Mouse (Mus musculus) urinary bladder, postnatal 14 days (tissue): ENCODE results near the gene Zfp3.

Experiments
- DNase-seq: peaks from one replicate; pipeline ENCODE4 v3.0.0; 2021; ENCODE audit warnings: low spot score

Gene Zfp3

GRCm38 (mm10) chr11:70806697-70807096 lies 42.7 kb downstream of the Zfp3 start:
- no peak for DNase-seq

GRCm38 (mm10) chr11:70807630-70808029 lies 43.6 kb downstream of the Zfp3 start:
- no peak for DNase-seq

GRCm38 (mm10) chr11:70808101-70808500 lies 44.1 kb downstream of the Zfp3 start:
- no peak for DNase-seq

- no peak for DNase-seq
Observed at GRCm38 (mm10) chr11:70809011-70809410, 45.0 kb downstream of the Zfp3 start.

- no peak for DNase-seq
Observed at GRCm38 (mm10) chr11:70811041-70811440, 47.0 kb downstream of the Zfp3 start.

- DNase-seq, result no peak
Observed at GRCm38 (mm10) chr11:70811471-70812240, 47.6 kb downstream of the Zfp3 start.

- no peak for DNase-seq
Observed at GRCm38 (mm10) chr11:70812365-70812764, 48.4 kb downstream of the Zfp3 start, which contains the start of gene Scimp. Gene Scimp, minus strand, starts transcription at chr11:70812586.

- DNase-seq, result no peak
Observed at GRCm38 (mm10) chr11:70815071-70815470, 51.1 kb downstream of the Zfp3 start.

- DNase-seq, result peak; percentile 47
Observed at GRCm38 (mm10) chr11:70815498-70816078, 51.6 kb downstream of the Zfp3 start.

GRCm38 (mm10) chr11:70816770-70817169 lies 52.8 kb downstream of the Zfp3 start:
- DNase-seq, result no peak

- no peak for DNase-seq
Observed at GRCm38 (mm10) chr11:70820120-70820519, 56.1 kb downstream of the Zfp3 start.

- DNase-seq, result peak; percentile 54
Observed at GRCm38 (mm10) chr11:70821728-70822591, 58.0 kb downstream of the Zfp3 start.
